Mouse (Mus musculus): ENCODE measurements around the gene Spred3.

- no peak for TF ChIP-seq CTCF (IDR thresholded peaks at IDR 0.05; ENCODE audit: low read depth, low read length)
- TF ChIP-seq POLR2A (IDR thresholded peaks at IDR 0.05; ENCODE audit: extremely low read depth, insufficient read depth, low read length), result no peak
These were observed 51.9 kb downstream of the Spred3 start for GRCm38 (mm10) chr7:29118142-29118851.

All from liver, adult 2 months (tissue).